18 mouse cellular contexts compared by ENCODE assay signal in genomic region chrX:105794806-105795403, GRCm38 (mm10). TPM values are rescaled to one million over a fixed set of nuclear protein-coding genes. Genes with fewer than 3 reads are reported as not detected.
DNase-seq lines count a peak whose midpoint lies in the region; ATAC-seq lines count a peak whose summit lies in the region.
"Had no signal": no experiment of that assay in that cellular context is flagged by ENCODE, and none has a peak within 500 bp of the region (broad histone marks: within the 10 kb centered on the region; RNA-seq: fewer than 3 reads in every experiment).

No protein-coding gene starts in this region.

- no peak overlapping the region for H3K4me2 ChIP-seq in forebrain, embryonic 11.5 days (ENCODE audit: low read depth, low read length, severe bottlenecking)
- H3K4me2 ChIP-seq in midbrain, embryonic 11.5 days, result no peak overlapping the region
- no peak overlapping the region for H3K4me2 ChIP-seq in forebrain, embryonic 13.5 days
- no peak overlapping the region for H3K4me2 ChIP-seq in stomach, embryonic 15.5 days
- H3K4me2 ChIP-seq: embryonic facial prominence, embryonic 15.5 days; liver, embryonic 13.5 days; neural tube, embryonic 12.5 days had no signal

- no peaks in the 10 kb centered on the region for H3K9me3 ChIP-seq in forebrain, embryonic 11.5 days (ENCODE audit: control insufficient read depth, low read length)
- no peaks in the 10 kb centered on the region for H3K9me3 ChIP-seq in forebrain, embryonic 10.5 days
- no peaks in the 10 kb centered on the region for H3K9me3 ChIP-seq in midbrain, embryonic 11.5 days (ENCODE audit: control insufficient read depth, low read length)
- no peaks in the 10 kb centered on the region for H3K9me3 ChIP-seq in midbrain, embryonic 10.5 days (replicated peaks)
- no peaks in the 10 kb centered on the region for H3K9me3 ChIP-seq in forebrain, embryonic 13.5 days (replicated peaks)
- H3K9me3 ChIP-seq in stomach, embryonic 15.5 days, result no peaks in the 10 kb centered on the region
- H3K9me3 ChIP-seq: embryonic facial prominence, embryonic 15.5 days; liver, embryonic 13.5 days; megakaryocyte, embryonic 14.5 days; neural tube, embryonic 12.5 days had no signal

- DNase-seq in forebrain, embryonic 11.5 days (ENCODE audit: low spot score), result no peak
- no peak for DNase-seq in forebrain, embryonic 10.5 days (ENCODE audit: extremely low spot score, low spot score)
- DNase-seq in midbrain, embryonic 11.5 days (ENCODE audit: low spot score, missing footprints), result no peak
- no peak for DNase-seq in midbrain, embryonic 10.5 days (ENCODE audit: low spot score)
- DNase-seq in yolk sac, embryonic 10.5 days (ENCODE audit: low spot score), result no peak
- DNase-seq in B cell, adult 2 months, result no peak
- DNase-seq: cerebellum, adult 8-10 months; heart, adult 11 months; liver, embryonic 13.5 days; thymus, postnatal 14 days had no signal

- H3K9ac ChIP-seq in forebrain, embryonic 11.5 days (ENCODE audit: low read length), result no peak overlapping the region
- H3K9ac ChIP-seq in midbrain, embryonic 11.5 days (ENCODE audit: low read length), result no peak overlapping the region
- H3K9ac ChIP-seq in forebrain, embryonic 13.5 days, result no peak overlapping the region
- no peak overlapping the region for H3K9ac ChIP-seq in stomach, embryonic 15.5 days
- H3K9ac ChIP-seq: embryonic facial prominence, embryonic 15.5 days; liver, embryonic 13.5 days; neural tube, embryonic 12.5 days had no signal

- H3K27me3 ChIP-seq in forebrain, embryonic 11.5 days (ENCODE audit: control insufficient read depth, insufficient read depth, low read length), result no peaks in the 10 kb centered on the region
- peaks cover 91% of the 10 kb centered on the region for H3K27me3 ChIP-seq in forebrain, embryonic 10.5 days (ENCODE audit: poor library complexity, severe bottlenecking)
- no peaks in the 10 kb centered on the region; the same call in 1 of the 2 replicates for H3K27me3 ChIP-seq in midbrain, embryonic 11.5 days (ENCODE audit: control insufficient read depth, insufficient read depth, low read length)
- peaks cover 80% of the 10 kb centered on the region for H3K27me3 ChIP-seq in midbrain, embryonic 10.5 days (ENCODE audit: low read depth, poor library complexity, severe bottlenecking)
- H3K27me3 ChIP-seq in forebrain, embryonic 13.5 days, result no peaks in the 10 kb centered on the region
- H3K27me3 ChIP-seq in stomach, embryonic 15.5 days (replicated peaks), result no peaks in the 10 kb centered on the region
- H3K27me3 ChIP-seq: embryonic facial prominence, embryonic 15.5 days; liver, embryonic 13.5 days had no signal

- H3K4me3 ChIP-seq in forebrain, embryonic 11.5 days (ENCODE audit: low read depth, low read length), result no peak overlapping the region
- no peak overlapping the region for H3K4me3 ChIP-seq in forebrain, embryonic 10.5 days
- no peak overlapping the region for H3K4me3 ChIP-seq in midbrain, embryonic 11.5 days (ENCODE audit: low read depth, low read length)
- no peak overlapping the region for H3K4me3 ChIP-seq in midbrain, embryonic 10.5 days
- H3K4me3 ChIP-seq in forebrain, embryonic 13.5 days, result no peak overlapping the region
- H3K4me3 ChIP-seq in stomach, embryonic 15.5 days (replicated peaks), result no peak overlapping the region
- H3K4me3 ChIP-seq: embryonic facial prominence, embryonic 15.5 days; left cerebral cortex, adult 2 months; liver, embryonic 13.5 days; megakaryocyte, embryonic 14.5 days; neural tube, embryonic 12.5 days had no signal

- no peaks in the 10 kb centered on the region for H3K36me3 ChIP-seq in forebrain, embryonic 11.5 days (ENCODE audit: control insufficient read depth, insufficient read depth, low read length)
- H3K36me3 ChIP-seq in forebrain, embryonic 10.5 days (replicated peaks), result peaks cover 16% of the 10 kb centered on the region
- H3K36me3 ChIP-seq in midbrain, embryonic 11.5 days (ENCODE audit: control insufficient read depth, insufficient read depth, low read length), result no peaks in the 10 kb centered on the region
- peaks cover 16% of the 10 kb centered on the region for H3K36me3 ChIP-seq in midbrain, embryonic 10.5 days
- H3K36me3 ChIP-seq in forebrain, embryonic 13.5 days (ENCODE audit: poor library complexity, severe bottlenecking), result no peaks in the 10 kb centered on the region
- H3K36me3 ChIP-seq in stomach, embryonic 15.5 days, result no peaks in the 10 kb centered on the region
- H3K36me3 ChIP-seq: embryonic facial prominence, embryonic 15.5 days; liver, embryonic 13.5 days; neural tube, embryonic 12.5 days had no signal

- ATAC-seq in forebrain, embryonic 11.5 days (replicated peaks; ENCODE audit: low FRiP score), result peak; percentile 65; the same call in 1 of the 2 replicates
- peak; percentile 52 for ATAC-seq in midbrain, embryonic 11.5 days (ENCODE audit: low FRiP score)
- peak; percentile 76 for ATAC-seq in forebrain, embryonic 13.5 days
- peak; percentile 58; the same call in 1 of the 2 replicates for ATAC-seq in stomach, embryonic 15.5 days (ENCODE audit: insufficient read depth, low FRiP score, low read depth)

- 45% methylated on average over 8 of the region's 8 CpGs for WGBS in forebrain, embryonic 11.5 days
- WGBS in forebrain, embryonic 10.5 days, result 49% methylated on average over 8 of the region's 8 CpGs
- WGBS in midbrain, embryonic 11.5 days, result 59% methylated on average over 8 of the region's 8 CpGs
- WGBS in midbrain, embryonic 10.5 days, result 65% methylated on average over 8 of the region's 8 CpGs
- WGBS in forebrain, embryonic 13.5 days, result 40% methylated on average over 8 of the region's 8 CpGs
- 49% methylated on average over 8 of the region's 8 CpGs for WGBS in stomach, embryonic 15.5 days

- no peak overlapping the region for H3K27ac ChIP-seq in forebrain, embryonic 11.5 days (ENCODE audit: low read depth, low read length)
- no peak overlapping the region for H3K27ac ChIP-seq in forebrain, embryonic 10.5 days
- H3K27ac ChIP-seq in midbrain, embryonic 11.5 days (ENCODE audit: low read depth, low read length), result no peak overlapping the region
- no peak overlapping the region for H3K27ac ChIP-seq in midbrain, embryonic 10.5 days (replicated peaks)
- no peak overlapping the region for H3K27ac ChIP-seq in forebrain, embryonic 13.5 days
- peak overlapping the region; percentile 7; the same call in 1 of the 2 replicates for H3K27ac ChIP-seq in stomach, embryonic 15.5 days
- H3K27ac ChIP-seq: embryonic facial prominence, embryonic 15.5 days; left cerebral cortex, adult 2 months; liver, embryonic 13.5 days; neural tube, embryonic 12.5 days had no signal

- no peaks in the 10 kb centered on the region for H3K4me1 ChIP-seq in forebrain, embryonic 11.5 days (replicated peaks; ENCODE audit: control insufficient read depth, insufficient read depth, low read length)
- H3K4me1 ChIP-seq in forebrain, embryonic 10.5 days, result no peaks in the 10 kb centered on the region; the same call in 1 of the 2 replicates
- no peaks in the 10 kb centered on the region for H3K4me1 ChIP-seq in midbrain, embryonic 11.5 days (ENCODE audit: control insufficient read depth, insufficient read depth, low read length)
- no peaks in the 10 kb centered on the region for H3K4me1 ChIP-seq in midbrain, embryonic 10.5 days
- no peaks in the 10 kb centered on the region for H3K4me1 ChIP-seq in forebrain, embryonic 13.5 days
- no peaks in the 10 kb centered on the region for H3K4me1 ChIP-seq in stomach, embryonic 15.5 days
- H3K4me1 ChIP-seq: embryonic facial prominence, embryonic 15.5 days; liver, embryonic 13.5 days; megakaryocyte, embryonic 14.5 days; neural tube, embryonic 12.5 days had no signal

RNA-seq across cellular contexts. Expression of gene Fgf16, which starts 30.8 kb away (rescaled TPM):
- polyA plus RNA-seq in forebrain, embryonic 11.5 days (2014; fragmentation: Nextera tagmentation; extraction: Ambion mirVana), result 0.11 TPM in 1 of 2 replicates, not detected in the other
- 0.09 TPM in 2 replicates for polyA plus RNA-seq in forebrain, embryonic 10.5 days (2016; fragmentation: Nextera tagmentation; extraction: Ambion mirVana)
- polyA plus RNA-seq in midbrain, embryonic 11.5 days (2014; fragmentation: Nextera tagmentation; extraction: Ambion mirVana), result not detected in 2 replicates
- not detected in 2 replicates for polyA plus RNA-seq in midbrain, embryonic 10.5 days (2016; fragmentation: Nextera tagmentation; extraction: Ambion mirVana)
- polyA plus RNA-seq in forebrain, embryonic 13.5 days (2015; fragmentation: Nextera tagmentation; extraction: Ambion mirVana), result not detected in 2 replicates
- 0.80 and 1.1 TPM in 2 replicates for polyA plus RNA-seq in stomach, embryonic 15.5 days (2015; fragmentation: Nextera tagmentation; extraction: Ambion mirVana)
- polyA plus RNA-seq: C2C12; intestine, embryonic 14.5 days; liver, embryonic 13.5 days; neural tube, embryonic 12.5 days had no signal
